Mouse (Mus musculus): ENCODE measurements around the gene Slc30a7. TPM values are rescaled to one million over a fixed set of nuclear protein-coding genes. Genes with fewer than 3 reads are reported as not detected.

The Slc30a7 gene
- polyA plus RNA-seq, 1 experiment: 14.3 TPM

- TF ChIP-seq POLR2A (IDR thresholded peaks at IDR 0.05; ENCODE audit: borderline replicate concordance, insufficient read depth, low read length) (no peak), CTCF (IDR thresholded peaks at IDR 0.05; ENCODE audit: borderline replicate concordance, insufficient read depth, low read depth, low read length) (no peak)
- Histone ChIP-seq H3K4me1 (ENCODE audit: control insufficient read depth, insufficient read depth, low read length) (no peaks in the 10 kb centered on the region), H3K27me3 (ENCODE audit: control insufficient read depth, insufficient read depth, low read length) (no peaks in the 10 kb centered on the region), H3K4me3 (replicated peaks; ENCODE audit: insufficient read depth, low read depth, low read length) (no peak overlapping the region), H3K27ac (ENCODE audit: insufficient read depth, low read length) (no peak overlapping the region)
- 92% methylated on average over 20 of the region's 20 CpGs for WGBS
- no peak for DNase-seq
These were observed 36.0 kb downstream of the Slc30a7 start for GRCm38 (mm10) chr3:115971045-115971785.

DNA sequence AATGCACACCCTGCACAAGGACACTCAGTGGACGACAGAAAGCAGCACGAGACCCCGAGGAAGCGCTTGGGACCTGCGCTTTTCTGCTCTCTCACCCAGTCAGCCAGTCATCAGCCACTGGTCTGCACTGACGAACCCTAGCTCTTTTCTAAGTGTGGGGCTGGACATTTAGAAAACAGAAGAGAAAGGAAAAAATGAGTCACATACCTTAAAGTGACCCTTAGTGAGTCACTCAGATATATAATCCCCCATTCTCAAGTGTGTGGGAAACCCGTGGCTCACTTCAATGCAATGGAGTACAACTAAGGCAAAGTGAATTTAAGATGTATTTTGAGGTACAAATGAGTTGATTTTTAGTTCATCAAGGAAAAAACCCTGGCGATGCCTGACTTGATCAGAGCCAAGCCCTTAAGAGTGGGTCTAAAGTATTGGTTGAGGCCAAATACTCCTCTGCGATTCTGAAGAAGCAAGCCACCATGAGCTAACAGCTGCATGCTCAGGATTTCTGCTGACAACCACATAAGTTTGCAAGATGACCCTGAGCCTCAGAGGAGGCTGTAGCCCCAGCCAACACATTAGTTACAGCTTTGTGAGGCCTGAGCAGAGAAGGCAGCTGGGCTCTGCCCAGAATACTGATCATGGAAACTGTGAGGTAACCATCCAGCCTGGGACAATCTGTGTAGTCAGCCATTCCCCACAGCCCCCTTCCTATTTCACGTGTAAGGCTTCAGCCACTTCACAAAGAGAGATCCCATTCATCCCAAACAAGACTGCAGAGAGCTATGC lies 38.3 kb downstream of the Slc30a7 start:
- Histone ChIP-seq H3K4me3 (replicated peaks; ENCODE audit: insufficient read depth, low read depth, low read length) (no peak overlapping the region), H3K27ac (ENCODE audit: insufficient read depth, low read length) (no peak overlapping the region), H3K4me1 (ENCODE audit: control insufficient read depth, insufficient read depth, low read length) (no peaks in the 10 kb centered on the region), H3K27me3 (ENCODE audit: control insufficient read depth, insufficient read depth, low read length) (no peaks in the 10 kb centered on the region)
- DNase-seq: no peak
- no peak for TF ChIP-seq CTCF (IDR thresholded peaks at IDR 0.05; ENCODE audit: borderline replicate concordance, insufficient read depth, low read depth, low read length)
- TF ChIP-seq POLR2A (IDR thresholded peaks at IDR 0.05; ENCODE audit: borderline replicate concordance, insufficient read depth, low read length): no peak
- 81% methylated on average over 10 of the region's 10 CpGs for WGBS

GRCm38 (mm10) chr3:115964071-115964470 lies 43.1 kb downstream of the Slc30a7 start:
- Histone ChIP-seq H3K27ac (ENCODE audit: insufficient read depth, low read length) (no peak overlapping the region), H3K4me1 (ENCODE audit: control insufficient read depth, insufficient read depth, low read length) (no peaks in the 10 kb centered on the region), H3K27me3 (ENCODE audit: control insufficient read depth, insufficient read depth, low read length) (no peaks in the 10 kb centered on the region), H3K4me3 (replicated peaks; ENCODE audit: insufficient read depth, low read depth, low read length) (no peak overlapping the region)
- no peak for DNase-seq
- TF ChIP-seq POLR2A (IDR thresholded peaks at IDR 0.05; ENCODE audit: borderline replicate concordance, insufficient read depth, low read length) (no peak), CTCF (IDR thresholded peaks at IDR 0.05; ENCODE audit: borderline replicate concordance, insufficient read depth, low read depth, low read length) (no peak)
- 70% methylated on average over 5 of the region's 5 CpGs for WGBS

DNA sequence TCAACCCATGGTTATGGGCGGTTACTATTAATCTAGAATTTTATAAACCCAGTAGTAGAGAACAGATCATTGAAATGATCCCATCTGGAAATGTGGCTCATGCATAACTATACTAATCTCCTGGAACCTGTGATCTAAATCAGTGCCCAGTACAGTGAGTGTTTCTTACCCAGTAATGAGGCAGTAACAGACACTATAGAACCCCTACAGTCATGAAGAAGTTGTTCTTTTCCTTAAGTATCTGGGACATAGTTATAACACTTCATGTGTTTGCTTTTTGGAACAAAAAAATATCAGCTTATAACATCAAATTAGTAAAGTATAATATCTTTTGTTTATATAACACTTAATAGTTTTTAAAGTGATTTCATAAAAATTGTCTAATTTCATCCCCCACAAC lies 43.6 kb downstream of the Slc30a7 start:
- no peaks in the 10 kb centered on the region for H3K4me1 ChIP-seq (ENCODE audit: control insufficient read depth, insufficient read depth, low read length)
- no peak for TF ChIP-seq CTCF (IDR thresholded peaks at IDR 0.05; ENCODE audit: borderline replicate concordance, insufficient read depth, low read depth, low read length)
- no peak for TF ChIP-seq POLR2A (IDR thresholded peaks at IDR 0.05; ENCODE audit: borderline replicate concordance, insufficient read depth, low read length)
- H3K4me3 ChIP-seq (replicated peaks; ENCODE audit: insufficient read depth, low read depth, low read length): no peak overlapping the region
- no peak for DNase-seq
- H3K27me3 ChIP-seq (ENCODE audit: control insufficient read depth, insufficient read depth, low read length): no peaks in the 10 kb centered on the region
- H3K27ac ChIP-seq (ENCODE audit: insufficient read depth, low read length): no peak overlapping the region
- WGBS: 100% methylated on average over 1 of the region's 1 CpGs

GRCm38 (mm10) chr3:115962028-115962415 lies 45.2 kb downstream of the Slc30a7 start:
- 77% methylated on average over 4 of the region's 4 CpGs for WGBS
- TF ChIP-seq POLR2A (IDR thresholded peaks at IDR 0.05; ENCODE audit: borderline replicate concordance, insufficient read depth, low read length) (no peak), CTCF (IDR thresholded peaks at IDR 0.05; ENCODE audit: borderline replicate concordance, insufficient read depth, low read depth, low read length) (no peak)
- no peaks in the 10 kb centered on the region for H3K27me3 ChIP-seq (ENCODE audit: control insufficient read depth, insufficient read depth, low read length)
- no peaks in the 10 kb centered on the region for H3K4me1 ChIP-seq (ENCODE audit: control insufficient read depth, insufficient read depth, low read length)
- H3K4me3 ChIP-seq (replicated peaks; ENCODE audit: insufficient read depth, low read depth, low read length): no peak overlapping the region
- no peak overlapping the region for H3K27ac ChIP-seq (ENCODE audit: insufficient read depth, low read length)
- DNase-seq: no peak

DNA sequence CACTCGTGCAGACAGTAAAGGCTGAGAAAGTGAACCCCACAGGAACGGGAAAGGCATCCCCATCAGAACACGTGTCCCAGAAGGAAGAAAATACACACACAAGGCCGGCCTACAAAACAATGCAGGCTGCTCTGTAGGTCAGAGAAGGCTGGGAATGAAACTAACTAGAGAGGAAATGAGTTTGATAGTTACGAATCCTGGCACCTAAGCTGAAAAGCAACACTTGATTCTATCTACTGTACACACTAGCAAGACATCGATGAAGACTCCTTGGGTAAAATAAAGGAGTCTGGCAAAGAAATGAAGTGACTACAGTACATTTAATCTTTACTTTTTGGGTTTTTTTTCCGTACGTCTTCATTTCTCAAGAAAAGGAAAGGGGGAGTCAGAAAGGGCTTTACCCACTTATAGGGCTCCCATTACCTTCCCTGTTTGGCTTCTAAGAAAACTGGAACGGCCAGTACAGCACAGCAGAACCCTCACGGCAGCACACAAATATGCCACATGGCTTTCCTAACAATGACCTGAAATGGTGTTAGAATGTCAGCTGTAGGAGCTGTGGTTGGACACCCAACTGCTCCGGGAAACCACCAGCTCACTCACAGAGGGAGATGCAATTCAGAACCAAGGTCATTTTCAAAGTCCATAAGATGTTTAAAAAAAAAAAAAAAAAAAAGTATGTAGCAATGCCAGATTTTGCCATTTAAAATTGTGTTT lies 45.7 kb downstream of the Slc30a7 start:
- Histone ChIP-seq H3K4me3 (replicated peaks; ENCODE audit: insufficient read depth, low read depth, low read length) (no peak overlapping the region), H3K4me1 (ENCODE audit: control insufficient read depth, insufficient read depth, low read length) (no peaks in the 10 kb centered on the region), H3K27me3 (ENCODE audit: control insufficient read depth, insufficient read depth, low read length) (no peaks in the 10 kb centered on the region), H3K27ac (ENCODE audit: insufficient read depth, low read length) (no peak overlapping the region)
- DNase-seq: no peak
- TF ChIP-seq CTCF (IDR thresholded peaks at IDR 0.05; ENCODE audit: borderline replicate concordance, insufficient read depth, low read depth, low read length): no peak
- TF ChIP-seq POLR2A (IDR thresholded peaks at IDR 0.05; ENCODE audit: borderline replicate concordance, insufficient read depth, low read length): no peak
- WGBS: 90% methylated on average over 11 of the region's 11 CpGs

GRCm38 (mm10) chr3:115957223-115957622 lies 50.0 kb downstream of the Slc30a7 start:
- H3K27ac ChIP-seq (ENCODE audit: insufficient read depth, low read length): no peak overlapping the region
- TF ChIP-seq CTCF (IDR thresholded peaks at IDR 0.05; ENCODE audit: borderline replicate concordance, insufficient read depth, low read depth, low read length): no peak
- TF ChIP-seq POLR2A (IDR thresholded peaks at IDR 0.05; ENCODE audit: borderline replicate concordance, insufficient read depth, low read length): no peak
- WGBS: 98% methylated on average over 7 of the region's 7 CpGs
- no peak for DNase-seq
- no peaks in the 10 kb centered on the region for H3K27me3 ChIP-seq (ENCODE audit: control insufficient read depth, insufficient read depth, low read length)
- H3K4me3 ChIP-seq (replicated peaks; ENCODE audit: insufficient read depth, low read depth, low read length): no peak overlapping the region
- H3K4me1 ChIP-seq (ENCODE audit: control insufficient read depth, insufficient read depth, low read length): no peaks in the 10 kb centered on the region
